Mouse (Mus musculus) right cerebral cortex, postnatal 14 days (tissue): ENCODE data around the gene Slain2.
A peak's percentile ranks its signal among the peaks of the same experiment; 100 is the strongest.

ENCODE experiments used
- DNase-seq: peaks from one replicate; pipeline ENCODE4 v3.0.0; 2022

Gene Slain2

GRCm38 (mm10) chr5:72913648-72914557, at the start of gene Slain2:
Slain2 (plus strand) TSS chr5:72914304.
- peak; percentile 96 for DNase-seq

GRCm38 (mm10) chr5:72864654-72865178, 49.4 kb upstream of the Slain2 start:
- DNase-seq, result no peak

GRCm38 (mm10) chr5:72866260-72866905, 47.7 kb upstream of the Slain2 start:
- no peak for DNase-seq

GRCm38 (mm10) chr5:72867036-72867672, 47.0 kb upstream of the Slain2 start:
- DNase-seq, result no peak

- peak; percentile 84 for DNase-seq
Observed at GRCm38 (mm10) chr5:72868091-72868875, 45.8 kb upstream of the Slain2 start, which contains the start of gene Tec. Tec (minus strand) TSS chr5:72868483.

- DNase-seq, result no peak
Observed at GRCm38 (mm10) chr5:72869779-72870608, 44.1 kb upstream of the Slain2 start.

GRCm38 (mm10) chr5:72871114-72871513, 43.0 kb upstream of the Slain2 start:
- DNase-seq, result no peak

- DNase-seq, result no peak
Observed at GRCm38 (mm10) chr5:72879736-72880135, 34.4 kb upstream of the Slain2 start.

- no peak for DNase-seq
Observed at GRCm38 (mm10) chr5:72881748-72882411, 32.2 kb upstream of the Slain2 start.

- DNase-seq, result no peak
Observed at GRCm38 (mm10) chr5:72882412-72882765, 31.7 kb upstream of the Slain2 start.

- DNase-seq, result no peak
Observed at GRCm38 (mm10) chr5:72883706-72884105, 30.4 kb upstream of the Slain2 start.

GRCm38 (mm10) chr5:72886458-72887222, 27.5 kb upstream of the Slain2 start:
- DNase-seq, result no peak

GRCm38 (mm10) chr5:72888260-72888659, 25.8 kb upstream of the Slain2 start:
- no peak for DNase-seq

- peak; percentile 46 for DNase-seq
Observed at GRCm38 (mm10) chr5:72891534-72891933, 22.6 kb upstream of the Slain2 start.

- DNase-seq, result no peak
Observed at GRCm38 (mm10) chr5:72893987-72894386, 20.1 kb upstream of the Slain2 start.

GRCm38 (mm10) chr5:72895261-72895660, 18.8 kb upstream of the Slain2 start:
- no peak for DNase-seq

GRCm38 (mm10) chr5:72896478-72897279, 17.4 kb upstream of the Slain2 start:
- DNase-seq, result no peak

- DNase-seq, result no peak
Observed at GRCm38 (mm10) chr5:72897998-72898397, 16.1 kb upstream of the Slain2 start.

- DNase-seq, result no peak
Observed at GRCm38 (mm10) chr5:72899255-72899654, 14.8 kb upstream of the Slain2 start.
